Mouse (Mus musculus): ENCODE measurements around the gene 4930550C14Rik.

The 4930550C14Rik gene

DNA sequence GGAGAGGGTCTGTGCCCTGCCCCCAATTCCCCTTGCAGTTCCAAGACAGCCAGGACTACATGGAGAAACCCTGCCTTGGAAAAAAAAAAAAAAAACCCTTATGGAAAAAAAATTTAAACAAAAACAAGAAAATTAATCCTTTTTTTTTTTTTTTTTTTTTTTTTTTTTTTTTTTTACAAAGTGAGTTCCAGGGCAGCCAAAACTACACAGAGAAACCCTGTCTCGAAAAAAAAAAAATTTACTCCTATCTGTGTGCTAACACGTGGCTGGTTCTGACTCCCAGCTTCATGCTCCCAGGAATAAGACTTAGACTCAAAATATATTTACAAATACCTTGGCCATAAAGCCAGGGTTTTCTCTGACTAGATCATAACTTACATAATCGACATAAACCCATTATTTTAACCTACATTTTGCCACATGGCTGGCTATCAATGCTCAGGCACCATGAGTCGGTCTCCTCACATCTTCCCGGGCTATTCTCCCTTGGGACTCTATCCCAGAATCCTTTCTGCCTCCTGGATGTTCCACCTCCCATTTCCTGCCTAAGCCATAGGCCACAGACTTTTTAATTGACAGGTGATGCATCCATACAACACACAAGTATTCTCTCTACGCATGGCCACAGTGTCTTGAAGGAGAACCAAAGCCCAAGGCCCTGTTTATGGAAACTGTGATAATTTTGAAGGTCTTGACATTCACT is 2.1 kb downstream of the 4930550C14Rik start:
- DNase-seq (ENCODE audit: low spot score in 2 of 2), result no peak

DNA sequence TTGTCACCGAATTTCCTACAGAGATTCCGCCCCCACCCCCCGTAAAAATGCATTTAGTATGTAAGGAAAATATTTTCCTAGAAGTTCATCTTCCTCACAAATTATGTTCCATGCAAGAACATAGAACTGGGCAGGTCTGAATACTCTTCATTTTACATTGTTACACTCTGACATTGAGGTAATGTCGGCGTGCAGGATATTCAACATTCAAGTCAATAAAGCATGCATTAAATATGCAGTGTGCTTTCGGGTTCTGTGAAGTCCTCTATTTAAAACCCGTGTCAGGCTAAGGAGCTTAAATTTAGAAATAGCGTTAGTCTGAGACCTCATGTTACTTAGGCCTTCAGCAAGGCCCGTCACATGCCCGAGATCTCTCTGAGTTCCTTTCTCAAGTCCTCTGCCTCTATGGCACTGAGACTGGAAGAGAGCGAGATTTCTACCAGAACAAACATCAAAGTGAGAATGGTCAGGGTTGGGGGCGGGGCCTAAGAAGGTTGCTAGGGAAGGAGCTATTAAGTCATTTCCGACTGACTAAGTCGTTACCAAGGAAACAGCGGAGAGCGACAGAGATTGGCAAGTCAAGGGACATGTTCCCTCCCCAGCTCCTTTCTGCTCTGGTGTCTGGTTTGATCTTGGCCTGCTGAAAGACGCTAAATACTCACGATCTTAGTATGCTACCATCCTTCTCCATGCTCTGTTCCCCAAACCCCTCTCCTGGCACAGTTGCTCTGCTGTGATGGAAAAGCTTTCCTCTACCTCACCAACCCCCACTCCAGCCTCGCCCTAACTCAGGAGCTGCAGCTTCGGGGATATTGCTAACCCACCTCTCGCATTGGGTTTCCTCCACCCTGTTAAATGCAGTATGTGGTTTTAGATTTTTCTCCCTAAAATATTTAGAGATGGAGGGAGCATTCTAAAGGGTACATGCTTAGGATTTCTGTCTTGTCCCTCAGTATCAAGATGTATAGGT is 2.9 kb downstream of the 4930550C14Rik start:
- DNase-seq (ENCODE audit: low spot score in 2 of 2), result peak; percentile 37 to 66

GRCm38 (mm10) chr9:53408548-53408947 is 6.4 kb downstream of the 4930550C14Rik start:
- peak in 1 of 2 experiments; percentile 33 for DNase-seq (ENCODE audit: low spot score in 2 of 2)

DNA sequence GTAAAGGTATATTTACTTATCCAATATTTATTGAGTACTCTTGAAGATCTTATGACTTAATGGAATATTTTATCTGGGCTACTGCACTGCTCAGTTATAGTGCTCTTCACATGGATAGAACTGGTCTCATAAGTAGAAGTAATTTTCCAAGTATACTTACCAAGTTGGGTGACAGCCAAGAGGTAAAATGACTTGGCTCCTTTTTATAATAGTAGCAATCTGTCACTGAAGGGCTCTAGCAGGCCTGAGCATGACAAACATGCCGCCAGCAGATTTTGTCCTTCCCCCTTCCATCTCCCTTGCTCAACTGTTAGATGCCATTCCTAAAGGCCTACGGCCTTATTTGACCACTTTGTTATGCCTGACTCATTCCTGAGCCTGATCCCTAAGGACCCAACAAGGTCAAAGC is 6.8 kb downstream of the 4930550C14Rik start:
- no peak for DNase-seq (ENCODE audit: low spot score in 2 of 2)

- no peak for DNase-seq (ENCODE audit: low spot score in 2 of 2)
These were observed 7.3 kb downstream of the 4930550C14Rik start for GRCm38 (mm10) chr9:53409427-53409826.

- no peak for DNase-seq (ENCODE audit: low spot score in 2 of 2)
These were observed 20.2 kb downstream of the 4930550C14Rik start for GRCm38 (mm10) chr9:53422133-53422896.

DNA sequence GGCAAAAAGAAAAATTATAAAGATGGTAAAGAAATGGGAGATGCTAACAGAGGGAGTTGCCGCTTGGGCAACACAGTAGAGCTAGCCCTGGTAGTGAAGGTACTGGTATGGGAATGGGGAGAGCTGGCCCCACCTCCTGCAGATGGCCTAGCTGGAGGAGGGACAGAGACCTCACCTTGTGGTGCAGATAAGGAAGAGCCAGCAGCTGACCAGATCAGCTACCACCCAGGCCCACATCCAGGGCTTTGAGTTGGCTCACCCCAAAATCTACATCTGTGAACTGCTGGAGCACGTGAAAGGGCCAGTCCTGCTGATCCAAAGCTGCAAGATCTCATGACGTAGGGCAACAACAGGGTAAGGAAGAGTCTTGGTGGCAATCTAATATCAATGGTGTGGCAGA is 24.6 kb downstream of the 4930550C14Rik start:
- no peak for DNase-seq (ENCODE audit: low spot score in 2 of 2)

- DNase-seq (ENCODE audit: low spot score in 2 of 2), result no peak
These were observed 25.5 kb downstream of the 4930550C14Rik start for GRCm38 (mm10) chr9:53427638-53428037.

GRCm38 (mm10) chr9:53435830-53436570 is 33.9 kb downstream of the 4930550C14Rik start:
- no peak for DNase-seq (ENCODE audit: low spot score in 2 of 2)

GRCm38 (mm10) chr9:53450609-53451008 is 48.5 kb downstream of the 4930550C14Rik start:
- DNase-seq (ENCODE audit: low spot score in 2 of 2), result no peak

DNA sequence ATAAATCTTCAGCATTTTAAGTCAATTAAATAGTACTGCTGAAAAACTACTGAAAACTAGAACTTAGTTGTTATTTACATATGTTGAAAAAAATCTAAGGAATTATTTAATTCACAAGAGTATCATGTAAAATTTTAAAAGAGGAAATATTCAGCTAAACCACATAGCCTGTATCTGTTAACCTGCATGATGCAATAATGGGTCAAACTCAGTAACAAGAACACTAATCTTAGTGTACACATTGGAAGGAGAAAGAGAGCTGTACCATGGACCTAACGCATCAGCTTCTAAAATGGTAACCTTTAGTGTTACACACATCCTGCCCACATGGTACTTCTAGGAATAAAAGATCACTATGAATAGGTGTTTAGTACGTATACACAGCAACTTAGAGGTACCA is 49.9 kb downstream of the 4930550C14Rik start:
- no peak for DNase-seq (ENCODE audit: low spot score in 2 of 2)

DNA sequence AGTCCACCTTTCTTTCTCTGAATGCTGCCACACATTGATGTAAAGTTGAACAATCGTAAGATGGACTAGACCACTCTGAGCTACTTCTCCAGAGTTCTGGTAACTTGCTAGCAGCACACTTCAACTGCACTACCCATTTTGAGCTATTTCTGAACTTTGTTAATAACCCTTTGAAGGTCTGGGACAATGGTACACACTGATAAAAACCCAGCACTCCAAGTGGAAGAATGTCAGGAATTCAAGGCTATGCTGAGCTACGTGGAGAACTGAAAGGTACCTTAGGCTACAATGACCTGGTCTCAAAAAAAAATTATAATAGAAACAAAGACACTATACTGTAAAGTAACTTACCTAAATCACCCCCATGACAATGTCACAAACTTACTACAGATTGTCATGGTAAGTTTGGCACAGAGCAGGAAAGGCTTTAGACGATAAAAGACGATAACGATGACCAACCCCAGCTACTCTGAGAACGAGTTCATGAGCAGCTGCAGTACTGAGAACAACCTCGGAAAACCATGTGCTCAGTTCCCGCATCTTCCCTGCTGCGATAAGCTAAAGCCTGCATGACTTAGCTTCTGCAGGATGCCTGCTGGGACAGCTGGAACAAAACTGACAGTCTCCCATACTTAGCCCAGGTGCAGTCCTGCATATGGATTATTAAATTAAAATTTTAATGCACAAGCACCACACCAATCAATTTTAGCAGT is 70.8 kb downstream of the 4930550C14Rik start:
- DNase-seq (ENCODE audit: low spot score in 2 of 2), result no peak

Data from urinary bladder, postnatal 4 days (tissue).